Mouse (Mus musculus): ENCODE measurements around the gene Yeats2.
"Not testable (repeated sequence)": the region's sequence is repeated elsewhere in the genome, so short reads cannot be mapped to it uniquely, and the experiment has no call there.

The Yeats2 gene

GRCm38 (mm10) chr16:20140772-20141531, at the start of gene Yeats2:
TSS of gene Yeats2 (plus strand) at chr16:20141063.
- DNase-seq (ENCODE audit: low read depth) = peak; percentile 55

- no peak for DNase-seq (ENCODE audit: low read depth)
Measured at GRCm38 (mm10) chr16:20095966-20096365, 44.9 kb upstream of the Yeats2 start.

- peak; percentile 90 for DNase-seq (ENCODE audit: low read depth)
Measured at GRCm38 (mm10) chr16:20097069-20097710, 43.7 kb upstream of the Yeats2 start, which contains the start of gene Klhl24. TSS of gene Klhl24 (plus strand) at chr16:20097542.

- DNase-seq (ENCODE audit: low read depth) = peak; percentile 88
Measured at GRCm38 (mm10) chr16:20097711-20098374, 43.0 kb upstream of the Yeats2 start.

- no peak for DNase-seq (ENCODE audit: low read depth)
Measured at GRCm38 (mm10) chr16:20098375-20098727, 42.5 kb upstream of the Yeats2 start.

GRCm38 (mm10) chr16:20098866-20099629, 41.8 kb upstream of the Yeats2 start:
- DNase-seq (ENCODE audit: low read depth) = no peak

- DNase-seq (ENCODE audit: low read depth) = no peak
Measured at GRCm38 (mm10) chr16:20106996-20107395, 33.9 kb upstream of the Yeats2 start.

- DNase-seq (ENCODE audit: low read depth) = no peak
Measured at GRCm38 (mm10) chr16:20108961-20109360, 31.9 kb upstream of the Yeats2 start.

- no peak for DNase-seq (ENCODE audit: low read depth)
Measured at GRCm38 (mm10) chr16:20112649-20113048, 28.2 kb upstream of the Yeats2 start.

GRCm38 (mm10) chr16:20116069-20116468, 24.8 kb upstream of the Yeats2 start:
- DNase-seq (ENCODE audit: low read depth) = no peak

- not testable (repeated sequence) for DNase-seq (ENCODE audit: low read depth)
Measured at GRCm38 (mm10) chr16:20126319-20126883, 14.5 kb upstream of the Yeats2 start.

- no peak for DNase-seq (ENCODE audit: low read depth)
Measured at GRCm38 (mm10) chr16:20130397-20130796, 10.5 kb upstream of the Yeats2 start.

GRCm38 (mm10) chr16:20144568-20144967, 3.7 kb downstream of the Yeats2 start:
- DNase-seq (ENCODE audit: low read depth) = no peak

GRCm38 (mm10) chr16:20151991-20152390, 11.1 kb downstream of the Yeats2 start:
- no peak for DNase-seq (ENCODE audit: low read depth)

- no peak for DNase-seq (ENCODE audit: low read depth)
Measured at GRCm38 (mm10) chr16:20153742-20154141, 12.9 kb downstream of the Yeats2 start.

GRCm38 (mm10) chr16:20160130-20160529, 19.3 kb downstream of the Yeats2 start:
- no peak for DNase-seq (ENCODE audit: low read depth)

GRCm38 (mm10) chr16:20169071-20169470, 28.2 kb downstream of the Yeats2 start:
- DNase-seq (ENCODE audit: low read depth) = no peak

- DNase-seq (ENCODE audit: low read depth) = no peak
Measured at GRCm38 (mm10) chr16:20169471-20170106, 28.7 kb downstream of the Yeats2 start.

- DNase-seq (ENCODE audit: low read depth) = no peak
Measured at GRCm38 (mm10) chr16:20179406-20180175, 38.7 kb downstream of the Yeats2 start.

GRCm38 (mm10) chr16:20185368-20185767, 44.5 kb downstream of the Yeats2 start:
- no peak for DNase-seq (ENCODE audit: low read depth)
